ENCODE assay signal across 18 mouse cellular contexts in the genomic region with DNA sequence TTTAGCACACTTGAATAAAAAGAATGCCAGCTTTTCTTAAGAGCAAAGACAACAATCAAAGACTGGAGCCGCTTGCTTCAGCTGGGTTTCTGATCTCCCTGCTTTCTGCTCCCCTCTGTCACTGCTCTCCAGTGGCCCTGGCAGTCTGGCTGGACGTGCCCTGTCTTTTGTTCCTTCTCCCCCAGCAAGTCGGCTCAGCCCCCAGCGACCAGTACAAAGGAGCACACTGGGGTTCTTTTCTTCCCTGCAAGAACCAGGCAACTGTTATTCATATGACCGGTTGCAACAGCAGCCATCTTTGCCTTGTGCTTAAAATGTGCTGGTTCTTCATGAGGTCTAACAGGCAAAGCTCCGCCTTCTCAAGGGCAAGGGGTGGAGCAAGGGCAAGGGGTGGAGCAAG.
DNase-seq lines count a peak whose midpoint lies in the region; ATAC-seq and TF ChIP-seq lines count a peak whose summit lies in the region.
"Had no signal": no experiment of that assay in that cellular context is flagged by ENCODE, and none has a peak within 500 bp of the region (broad histone marks: within the 10 kb centered on the region; RNA-seq: fewer than 3 reads in every experiment).

No protein-coding gene starts in this region.

- no peak for TF ChIP-seq CTCF in kidney, adult 2 months (conservative IDR thresholded peaks at IDR 0.05; ENCODE audit: insufficient read depth, insufficient read length, low read depth, low read length)

- H3K4me3 ChIP-seq in embryonic facial prominence, embryonic 15.5 days (replicated peaks), result no peak overlapping the region
- no peak overlapping the region for H3K4me3 ChIP-seq in hindbrain, embryonic 12.5 days
- no peak overlapping the region for H3K4me3 ChIP-seq in kidney, adult 2 months (ENCODE audit: insufficient read depth, low read depth, low read length)
- H3K4me3 ChIP-seq: limb, embryonic 13.5 days; liver, embryonic 15.5 days had no signal

- no peak overlapping the region for H3K9ac ChIP-seq in embryonic facial prominence, embryonic 15.5 days
- no peak overlapping the region for H3K9ac ChIP-seq in hindbrain, embryonic 12.5 days
- H3K9ac ChIP-seq: limb, embryonic 13.5 days; liver, embryonic 15.5 days had no signal

- peak; percentile 24 for DNase-seq in embryo, embryonic 10.5 days (ENCODE audit: low spot score)
- DNase-seq in embryo, embryonic 11 days, result no peak
- DNase-seq in ES-CJ7 (ENCODE audit: low read depth, low spot score), result peak; percentile 75
- no peak for DNase-seq in kidney, adult 2 months
- no peak for DNase-seq in left cerebral cortex, adult 11 months (ENCODE audit: low spot score)
- DNase-seq in adrenal gland, postnatal 36 days, result no peak
- DNase-seq: adrenal gland, adult 2 months; cerebellum, adult 9-10 months; heart, postnatal 10 days; lung, postnatal 36 days; right cerebral cortex, postnatal 25 days; thymus, adult 18-20 months had no signal

- H3K4me2 ChIP-seq in embryonic facial prominence, embryonic 15.5 days (replicated peaks), result no peak overlapping the region
- no peak overlapping the region for H3K4me2 ChIP-seq in hindbrain, embryonic 12.5 days (replicated peaks)
- H3K4me2 ChIP-seq: limb, embryonic 13.5 days; liver, embryonic 15.5 days had no signal

- no peaks in the 10 kb centered on the region for H3K36me3 ChIP-seq in embryonic facial prominence, embryonic 15.5 days
- H3K36me3 ChIP-seq in hindbrain, embryonic 12.5 days, result no peaks in the 10 kb centered on the region
- H3K36me3 ChIP-seq in kidney, adult 2 months (ENCODE audit: control insufficient read depth, insufficient read depth, low read length), result no peaks in the 10 kb centered on the region
- H3K36me3 ChIP-seq: limb, embryonic 13.5 days; liver, embryonic 15.5 days had no signal

- no peak for TF ChIP-seq POLR2A in kidney, adult 2 months (IDR thresholded peaks at IDR 0.05; ENCODE audit: low read depth, low read length)

- peak overlapping the region; percentile 29; the same call in 1 of the 2 replicates for H3K27ac ChIP-seq in embryonic facial prominence, embryonic 15.5 days (replicated peaks)
- H3K27ac ChIP-seq in hindbrain, embryonic 12.5 days, result peak overlapping the region; percentile 30; the same call in 1 of the 2 replicates
- H3K27ac ChIP-seq in kidney, adult 2 months (ENCODE audit: insufficient read depth, low read depth, low read length), result no peak overlapping the region
- H3K27ac ChIP-seq: limb, embryonic 13.5 days; liver, embryonic 15.5 days had no signal

- no peaks in the 10 kb centered on the region for H3K9me3 ChIP-seq in embryonic facial prominence, embryonic 15.5 days (replicated peaks)
- no peaks in the 10 kb centered on the region for H3K9me3 ChIP-seq in hindbrain, embryonic 12.5 days (replicated peaks)
- H3K9me3 ChIP-seq: limb, embryonic 13.5 days; liver, embryonic 15.5 days had no signal

- ATAC-seq in embryonic facial prominence, embryonic 15.5 days (ENCODE audit: insufficient number of reproducible peaks, low FRiP score, low TSS enrichment, low read depth), result no peak
- ATAC-seq in hindbrain, embryonic 12.5 days (ENCODE audit: low FRiP score), result peak; percentile 60; the same call in 1 of the 2 replicates
- ATAC-seq: inflammation-experienced regulatory T-cells, adult 6 months; Patski had no signal

- no peaks in the 10 kb centered on the region; the same call in 1 of the 2 replicates for H3K4me1 ChIP-seq in embryonic facial prominence, embryonic 15.5 days
- peaks cover 3% of the 10 kb centered on the region; the same call in 1 of the 2 replicates for H3K4me1 ChIP-seq in hindbrain, embryonic 12.5 days
- no peaks in the 10 kb centered on the region for H3K4me1 ChIP-seq in kidney, adult 2 months (ENCODE audit: control insufficient read depth, insufficient read depth, low read length)
- H3K4me1 ChIP-seq: liver, embryonic 15.5 days had no signal

- H3K27me3 ChIP-seq in embryonic facial prominence, embryonic 15.5 days, result no peaks in the 10 kb centered on the region
- H3K27me3 ChIP-seq in hindbrain, embryonic 12.5 days, result no peaks in the 10 kb centered on the region
- H3K27me3 ChIP-seq in kidney, adult 2 months (replicated peaks; ENCODE audit: control insufficient read depth, insufficient read depth, low read length), result no peaks in the 10 kb centered on the region; the same call in 1 of the 2 replicates
- H3K27me3 ChIP-seq: limb, embryonic 13.5 days; liver, embryonic 15.5 days; Patski had no signal

- WGBS in embryonic facial prominence, embryonic 15.5 days, result 33% methylated on average over 6 of the region's 6 CpGs
- WGBS in hindbrain, embryonic 12.5 days, result 19% methylated on average over 6 of the region's 6 CpGs
- 57% methylated on average over 6 of the region's 6 CpGs for WGBS in kidney, adult 2 months

Comparison
In these comparisons a context has a peak if more than half of its experiments do, and no peak if none do; other contexts are left out.
1. DNase-seq: peak in embryo, embryonic 10.5 days (single experiment) and ES-CJ7 (single experiment); none in embryo, embryonic 11 days (single experiment), kidney, adult 2 months (single experiment), left cerebral cortex, adult 11 months (single experiment) and adrenal gland, postnatal 36 days (0 of 2).